Mouse (Mus musculus): ENCODE measurements around the gene Tenm2. TPM values are rescaled to one million over a fixed set of nuclear protein-coding genes. Genes with fewer than 3 reads are reported as not detected.
A peak's percentile ranks its signal among the peaks of the same experiment; 100 is the strongest.

Tenm2 gene
- polyA plus RNA-seq, 1 experiment from 2014 or later, result 8.6 TPM

DNA sequence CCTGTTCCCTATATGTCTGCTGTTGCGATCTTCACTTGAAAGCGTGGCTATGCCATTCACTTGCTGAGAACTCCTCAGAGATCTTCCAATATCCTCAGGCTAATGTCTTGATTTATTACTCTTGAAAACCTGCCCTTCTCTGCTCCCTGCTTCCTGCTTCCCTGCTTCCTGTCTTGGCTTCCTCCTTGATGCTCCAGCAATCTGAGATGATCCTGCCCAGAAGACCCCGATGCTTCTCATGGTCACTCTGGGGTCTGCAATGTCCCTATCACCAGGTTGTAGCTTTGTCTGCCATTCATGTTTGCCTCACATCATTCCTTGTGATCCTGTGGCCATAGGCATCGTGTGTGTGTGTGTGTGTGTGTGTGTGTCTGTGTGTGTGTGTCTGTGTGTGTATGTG lies 697.6 kb downstream of the Tenm2 start:
- Histone ChIP-seq H3K9ac (no peak overlapping the region), H3K4me1 (no peaks in the 10 kb centered on the region; the same call in 1 of the 2 replicates), H3K27me3 (replicated peaks) (no peaks in the 10 kb centered on the region), H3K36me3 (no peaks in the 10 kb centered on the region), H3K9me3 (no peaks in the 10 kb centered on the region), H3K27ac (no peak overlapping the region), H3K4me3 (no peak overlapping the region), H3K4me2 (replicated peaks) (no peak overlapping the region)
- no peak for ATAC-seq (ENCODE audit: low FRiP score, low read depth)
- 85% methylated on average over 4 of the region's 4 CpGs for WGBS

DNA sequence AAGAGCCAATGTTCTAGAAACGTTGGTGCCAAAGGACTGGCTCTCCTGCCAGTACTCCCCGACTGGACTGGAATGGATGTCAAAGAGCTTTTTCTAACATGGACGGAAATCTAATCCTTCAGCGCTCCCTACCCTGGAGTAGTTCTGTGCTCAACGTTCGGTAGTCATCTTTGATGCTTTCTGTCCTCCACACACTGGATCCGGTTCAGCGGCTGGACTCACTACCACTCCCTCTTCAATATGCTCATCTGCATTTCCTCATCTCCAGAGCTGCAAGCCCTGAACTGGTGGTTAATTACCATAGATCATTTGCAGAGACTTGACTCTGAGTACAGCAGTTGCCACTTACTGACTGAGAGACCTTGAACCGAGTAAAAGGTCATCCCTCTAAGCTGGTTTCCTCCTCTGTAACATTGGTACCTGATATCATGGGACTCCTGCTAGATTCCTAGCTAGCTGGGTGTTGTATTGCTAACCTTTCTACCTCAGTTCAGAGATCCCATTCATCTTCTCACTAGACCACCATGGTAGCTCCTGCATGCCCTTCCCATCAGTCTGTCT lies 698.1 kb downstream of the Tenm2 start:
- no peak overlapping the region for H3K9ac ChIP-seq
- H3K27ac ChIP-seq, result no peak overlapping the region
- no peaks in the 10 kb centered on the region for H3K36me3 ChIP-seq
- ATAC-seq (ENCODE audit: low FRiP score, low read depth), result no peak
- H3K9me3 ChIP-seq, result no peaks in the 10 kb centered on the region
- no peaks in the 10 kb centered on the region; the same call in 1 of the 2 replicates for H3K4me1 ChIP-seq
- H3K4me2 ChIP-seq (replicated peaks), result no peak overlapping the region
- H3K27me3 ChIP-seq (replicated peaks), result no peaks in the 10 kb centered on the region
- WGBS, result 92% methylated on average over 9 of the region's 9 CpGs
- H3K4me3 ChIP-seq, result no peak overlapping the region

DNA sequence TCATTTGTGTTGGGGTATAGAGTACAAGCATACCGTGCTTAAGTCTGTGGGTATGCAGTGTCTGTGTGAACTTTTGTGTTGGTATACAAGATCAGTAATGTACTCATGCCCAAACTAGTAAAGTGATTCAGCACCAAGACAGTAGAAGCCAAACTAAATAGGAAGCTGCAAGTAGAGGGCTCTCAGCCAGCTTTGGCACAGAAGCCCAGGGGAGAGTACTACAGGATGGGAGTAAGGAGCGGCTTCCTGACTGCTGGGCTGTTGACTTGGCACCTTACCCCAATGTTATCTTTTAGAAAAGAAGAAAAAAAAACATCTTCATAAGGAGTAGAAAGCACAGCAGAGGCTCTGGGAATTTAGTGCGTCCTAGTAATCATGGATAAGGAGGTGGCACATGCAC lies 700.2 kb downstream of the Tenm2 start:
- H3K36me3 ChIP-seq, result no peaks in the 10 kb centered on the region
- no peaks in the 10 kb centered on the region for H3K4me1 ChIP-seq
- no peak overlapping the region for H3K4me2 ChIP-seq (replicated peaks)
- no peak overlapping the region for H3K9ac ChIP-seq
- no peak overlapping the region for H3K4me3 ChIP-seq
- no peak for ATAC-seq (ENCODE audit: low FRiP score, low read depth)
- H3K27me3 ChIP-seq (replicated peaks), result no peaks in the 10 kb centered on the region
- no peak overlapping the region for H3K27ac ChIP-seq
- 92% methylated on average over 3 of the region's 3 CpGs for WGBS
- no peaks in the 10 kb centered on the region for H3K9me3 ChIP-seq

DNA sequence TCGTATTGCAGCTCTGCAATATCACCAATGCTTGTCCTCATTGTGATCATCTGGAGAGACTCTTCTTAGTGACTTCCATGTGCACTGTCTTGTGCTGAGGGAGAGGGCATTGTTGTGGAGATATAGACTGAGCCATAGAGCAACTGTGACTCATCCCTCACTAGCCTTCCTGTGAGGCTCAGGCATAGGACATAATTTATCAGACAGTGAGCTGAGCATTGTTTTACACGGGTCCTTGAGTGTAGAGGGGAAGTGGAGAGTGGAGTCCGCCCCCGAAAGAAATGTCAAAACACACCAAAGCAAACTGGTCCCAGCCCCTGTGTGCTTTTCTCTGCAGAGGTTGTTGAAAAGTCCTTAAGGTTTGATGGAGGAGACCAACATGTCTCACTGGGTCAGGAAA lies 704.1 kb downstream of the Tenm2 start:
- WGBS, result 83% methylated on average over 4 of the region's 4 CpGs
- no peak for ATAC-seq (ENCODE audit: low FRiP score, low read depth)
- no peak overlapping the region for H3K4me3 ChIP-seq
- H3K36me3 ChIP-seq, result no peaks in the 10 kb centered on the region
- no peaks in the 10 kb centered on the region for H3K27me3 ChIP-seq (replicated peaks)
- H3K4me2 ChIP-seq (replicated peaks), result no peak overlapping the region
- no peak overlapping the region for H3K27ac ChIP-seq
- no peaks in the 10 kb centered on the region for H3K4me1 ChIP-seq
- no peak overlapping the region for H3K9ac ChIP-seq
- H3K9me3 ChIP-seq, result no peaks in the 10 kb centered on the region

DNA sequence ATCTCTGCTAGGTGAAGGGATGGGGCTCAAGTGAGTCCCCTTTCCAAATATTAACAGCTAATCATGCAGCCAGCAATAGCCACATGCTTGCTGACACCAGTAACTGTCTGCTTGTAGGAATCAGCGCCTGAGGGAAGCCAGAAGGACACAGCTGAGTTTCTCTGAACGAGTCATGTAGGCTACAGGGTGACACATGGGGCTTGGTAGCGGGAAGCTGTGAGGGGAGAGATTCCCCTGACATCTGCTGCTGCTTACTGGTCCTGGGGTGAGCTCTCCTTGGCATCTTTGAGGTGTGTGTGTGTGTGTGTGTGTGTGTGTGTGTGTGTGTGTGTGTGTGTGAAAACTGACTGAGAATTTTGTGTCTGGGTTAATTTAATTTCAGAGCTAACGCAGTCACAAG lies 708.3 kb downstream of the Tenm2 start:
- Histone ChIP-seq H3K9ac (0 out of 2 replicates have a peak overlapping the region, but pooled peaks have one; percentile 9), H3K4me1 (no peaks in the 10 kb centered on the region), H3K27ac (no peak overlapping the region), H3K9me3 (no peaks in the 10 kb centered on the region; the same call in 1 of the 2 replicates), H3K36me3 (no peaks in the 10 kb centered on the region), H3K27me3 (replicated peaks) (no peaks in the 10 kb centered on the region), H3K4me3 (no peak overlapping the region), H3K4me2 (replicated peaks) (no peak overlapping the region)
- ATAC-seq (ENCODE audit: low FRiP score, low read depth), result 0 out of 2 replicates have a peak, but pooled peaks have one; percentile 21
- 57% methylated on average over 4 of the region's 4 CpGs for whole genome bisulfite sequencing

DNA sequence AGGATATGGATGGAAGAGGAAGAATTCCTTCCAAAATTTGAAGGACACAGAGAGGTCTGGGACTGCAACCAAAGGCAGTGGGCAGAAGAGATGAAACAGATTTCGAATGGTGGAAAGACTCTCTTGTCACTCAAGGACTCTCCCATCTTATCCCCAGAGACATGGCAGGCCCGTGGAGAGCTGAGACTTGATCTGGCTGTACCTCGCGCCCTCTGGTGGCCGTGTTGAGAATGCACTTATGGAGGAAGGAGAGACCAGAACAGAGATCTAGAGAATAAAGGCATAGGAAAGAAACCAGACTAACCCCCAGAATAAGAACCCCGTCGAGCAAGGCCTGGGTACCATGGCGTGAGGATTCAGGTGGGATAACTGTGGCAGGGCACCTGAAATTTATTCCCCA lies 709.4 kb downstream of the Tenm2 start:
- Histone ChIP-seq H3K9ac (no peak overlapping the region), H3K27me3 (replicated peaks) (no peaks in the 10 kb centered on the region), H3K27ac (no peak overlapping the region), H3K4me1 (no peaks in the 10 kb centered on the region), H3K36me3 (no peaks in the 10 kb centered on the region), H3K4me2 (replicated peaks) (no peak overlapping the region), H3K4me3 (no peak overlapping the region), H3K9me3 (no peaks in the 10 kb centered on the region; the same call in 1 of the 2 replicates)
- 0 out of 2 replicates have a peak, but pooled peaks have one; percentile 37 for ATAC-seq (ENCODE audit: low FRiP score, low read depth)
- 12% methylated on average over 8 of the region's 8 CpGs for WGBS

DNA sequence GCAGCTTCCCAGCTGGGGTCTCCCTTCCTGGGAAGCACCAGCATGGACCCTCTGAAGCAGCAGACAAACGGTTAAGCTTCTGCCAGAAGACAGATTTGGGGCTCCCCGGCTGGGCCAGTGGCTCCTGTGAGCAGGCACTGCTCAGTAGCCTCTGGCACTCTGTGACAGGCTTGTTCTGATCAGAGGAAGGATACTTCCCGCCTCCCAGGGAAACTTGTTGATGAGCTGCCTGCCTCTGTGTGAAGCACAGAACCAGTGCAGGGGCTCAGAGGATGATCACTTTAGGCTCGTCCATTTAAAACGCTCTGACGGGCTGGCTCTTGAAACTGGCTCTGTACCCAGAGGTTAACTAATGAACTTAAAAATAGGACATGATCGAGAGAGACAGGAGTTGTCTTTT lies 723.3 kb downstream of the Tenm2 start:
- H3K27me3 ChIP-seq (replicated peaks), result no peaks in the 10 kb centered on the region
- no peaks in the 10 kb centered on the region for H3K36me3 ChIP-seq
- WGBS, result 55% methylated on average over 7 of the region's 7 CpGs
- H3K4me2 ChIP-seq (replicated peaks), result no peak overlapping the region
- H3K9me3 ChIP-seq, result 0 out of 2 replicates have a peak, but pooled peaks cover 3% of the 10 kb centered on the region
- H3K4me3 ChIP-seq, result no peak overlapping the region
- no peak overlapping the region for H3K27ac ChIP-seq
- no peaks in the 10 kb centered on the region for H3K4me1 ChIP-seq
- ATAC-seq (ENCODE audit: low FRiP score, low read depth), result no peak
- no peak overlapping the region for H3K9ac ChIP-seq

DNA sequence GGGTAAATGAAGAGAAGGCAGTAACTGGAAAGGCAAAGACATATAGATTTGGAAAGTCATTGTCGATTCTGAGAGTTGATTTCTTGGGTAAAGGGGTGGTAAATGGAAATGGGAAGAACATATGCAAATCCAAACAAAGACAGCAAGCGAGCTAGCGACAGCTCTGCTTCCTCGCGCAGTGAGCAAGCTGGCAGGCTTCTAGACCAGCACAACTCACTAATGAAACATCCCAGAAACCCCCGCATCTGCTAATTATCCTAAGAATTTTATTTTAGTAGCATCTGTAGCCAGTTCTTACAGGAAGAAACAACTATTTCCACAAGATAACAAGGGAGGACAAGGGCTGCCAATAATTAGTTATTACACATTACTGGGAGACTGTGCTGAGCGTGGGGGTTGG lies 727.5 kb downstream of the Tenm2 start:
- ATAC-seq (ENCODE audit: low FRiP score, low read depth), result no peak
- 81% methylated on average over 7 of the region's 7 CpGs for WGBS

DNA sequence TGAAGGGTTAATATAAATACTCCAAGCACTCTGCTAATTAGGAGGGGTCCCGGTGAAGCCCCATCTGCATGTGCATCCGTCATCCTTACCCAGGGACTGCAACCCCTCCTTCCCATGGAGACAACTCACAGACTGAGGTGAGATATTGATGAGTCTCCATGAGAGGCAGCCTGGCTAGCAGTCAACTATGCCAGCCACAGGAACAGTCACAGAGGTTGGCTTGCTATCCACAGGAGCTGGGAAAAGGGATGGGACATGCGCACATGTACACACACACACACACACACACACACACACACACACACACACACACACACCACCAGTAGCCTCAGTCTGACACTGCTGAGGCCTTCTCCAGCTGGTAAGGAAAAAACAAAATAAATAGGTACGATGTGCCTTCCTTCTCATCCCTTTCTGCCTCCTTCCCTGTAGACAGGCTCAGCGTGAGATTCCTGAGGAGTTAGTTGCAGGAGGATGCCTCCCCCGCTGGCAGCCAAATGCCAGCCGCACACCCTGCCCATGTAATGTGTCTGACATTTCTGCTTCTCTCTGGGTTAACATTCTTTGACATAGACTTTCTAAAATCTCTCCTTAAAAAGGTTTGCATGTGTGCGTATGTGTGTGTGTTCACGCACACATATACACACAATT lies 740.7 kb downstream of the Tenm2 start:
- H3K4me3 ChIP-seq, result no peak overlapping the region
- H3K36me3 ChIP-seq, result no peaks in the 10 kb centered on the region
- ATAC-seq (ENCODE audit: low FRiP score, low read depth), result no peak
- H3K27me3 ChIP-seq (replicated peaks), result no peaks in the 10 kb centered on the region
- 74% methylated on average over 9 of the region's 9 CpGs for WGBS
- H3K4me1 ChIP-seq, result 0 out of 2 replicates have a peak, but pooled peaks cover 6% of the 10 kb centered on the region
- H3K9ac ChIP-seq, result no peak overlapping the region
- H3K9me3 ChIP-seq, result no peaks in the 10 kb centered on the region
- no peak overlapping the region for H3K4me2 ChIP-seq (replicated peaks)
- H3K27ac ChIP-seq, result no peak overlapping the region

More for the DNA sequence above, 727.5 kb downstream of the Tenm2 start:
- no peaks in the 10 kb centered on the region for H3K27me3 ChIP-seq (replicated peaks)
- 0 out of 2 replicates have a peak, but pooled peaks cover 3% of the 10 kb centered on the region for H3K9me3 ChIP-seq
- no peak overlapping the region for H3K4me2 ChIP-seq (replicated peaks)
- no peak overlapping the region for H3K27ac ChIP-seq
- H3K4me1 ChIP-seq, result no peaks in the 10 kb centered on the region; the same call in 1 of the 2 replicates
- no peaks in the 10 kb centered on the region for H3K36me3 ChIP-seq
- H3K4me3 ChIP-seq, result no peak overlapping the region
- H3K9ac ChIP-seq, result no peak overlapping the region

DNA sequence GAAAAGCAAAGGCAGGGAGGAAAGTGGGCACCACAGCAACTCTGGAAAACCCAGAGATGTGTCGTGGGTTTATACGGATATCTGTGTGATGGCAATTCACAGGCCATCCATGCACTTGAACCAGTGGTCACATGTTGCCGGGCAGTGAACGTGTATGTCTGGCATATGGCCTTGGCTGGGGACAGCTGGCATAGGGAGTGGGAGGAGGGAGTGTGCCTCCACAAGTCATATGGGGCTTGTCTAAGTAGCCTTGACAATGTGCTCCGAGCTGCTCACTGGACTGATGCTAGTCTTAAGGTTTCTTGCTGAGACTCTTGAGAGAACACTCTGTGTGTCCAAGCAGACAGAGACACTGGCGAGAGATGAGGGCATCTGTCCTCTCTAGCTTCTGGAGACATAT lies 743.5 kb downstream of the Tenm2 start:
- Histone ChIP-seq H3K27me3 (replicated peaks) (no peaks in the 10 kb centered on the region), H3K4me3 (no peak overlapping the region), H3K4me1 (no peaks in the 10 kb centered on the region), H3K27ac (no peak overlapping the region), H3K9ac (no peak overlapping the region), H3K9me3 (no peaks in the 10 kb centered on the region), H3K4me2 (replicated peaks) (no peak overlapping the region), H3K36me3 (no peaks in the 10 kb centered on the region)
- ATAC-seq (ENCODE audit: low FRiP score, low read depth), result no peak
- 76% methylated on average over 6 of the region's 6 CpGs for WGBS

DNA sequence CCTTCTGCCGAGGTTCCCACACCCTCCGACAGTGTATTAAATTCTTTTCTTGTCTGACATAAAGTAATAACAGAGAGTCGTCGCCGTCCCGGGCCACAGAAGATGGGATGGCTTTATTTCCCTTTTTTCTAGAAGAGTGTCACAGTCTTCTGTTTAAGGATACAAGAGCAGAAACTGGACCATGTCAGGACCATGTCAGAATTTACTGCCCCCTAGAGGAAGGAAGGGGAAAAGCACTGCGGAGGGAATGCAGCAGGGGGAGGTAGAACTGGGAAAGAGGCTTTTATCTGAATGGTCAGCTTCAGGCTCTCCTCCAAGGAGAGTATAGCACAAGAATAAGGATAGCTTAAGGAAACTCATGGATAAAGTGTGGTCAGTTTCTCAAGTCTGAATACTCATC lies 745.7 kb downstream of the Tenm2 start:
- 57% methylated on average over 7 of the region's 7 CpGs for WGBS
- Histone ChIP-seq H3K4me2 (replicated peaks) (no peak overlapping the region), H3K9me3 (no peaks in the 10 kb centered on the region), H3K27ac (no peak overlapping the region), H3K27me3 (replicated peaks) (no peaks in the 10 kb centered on the region), H3K36me3 (no peaks in the 10 kb centered on the region), H3K9ac (no peak overlapping the region), H3K4me3 (no peak overlapping the region), H3K4me1 (no peaks in the 10 kb centered on the region)
- no peak for ATAC-seq (ENCODE audit: low FRiP score, low read depth)

DNA sequence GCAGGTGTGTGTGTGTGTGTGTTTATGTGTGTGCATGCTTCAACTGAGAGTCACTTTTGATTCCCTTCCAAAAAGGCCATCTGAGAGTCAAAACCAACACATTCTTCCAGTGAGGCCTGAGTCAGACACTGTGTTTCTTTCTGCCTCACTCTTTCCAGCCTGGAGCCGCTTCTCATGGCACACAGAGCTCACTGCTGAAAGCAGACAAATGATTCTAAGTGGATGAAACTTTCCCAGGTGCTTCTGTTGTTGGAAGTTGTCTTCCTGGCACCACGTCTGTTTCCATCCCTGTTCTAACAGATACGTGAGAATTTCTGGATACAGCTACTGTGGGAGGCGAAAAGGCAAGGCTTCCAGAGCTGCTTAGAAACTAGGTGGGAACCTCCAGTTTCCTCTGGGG lies 747.1 kb downstream of the Tenm2 start:
- Histone ChIP-seq H3K4me2 (replicated peaks) (no peak overlapping the region), H3K27me3 (replicated peaks) (no peaks in the 10 kb centered on the region), H3K9me3 (no peaks in the 10 kb centered on the region), H3K9ac (no peak overlapping the region), H3K4me3 (no peak overlapping the region), H3K27ac (no peak overlapping the region), H3K4me1 (peaks cover 6% of the 10 kb centered on the region; the same call in 1 of the 2 replicates), H3K36me3 (no peaks in the 10 kb centered on the region)
- no peak for ATAC-seq (ENCODE audit: low FRiP score, low read depth)
- WGBS, result 86% methylated on average over 4 of the region's 4 CpGs

DNA sequence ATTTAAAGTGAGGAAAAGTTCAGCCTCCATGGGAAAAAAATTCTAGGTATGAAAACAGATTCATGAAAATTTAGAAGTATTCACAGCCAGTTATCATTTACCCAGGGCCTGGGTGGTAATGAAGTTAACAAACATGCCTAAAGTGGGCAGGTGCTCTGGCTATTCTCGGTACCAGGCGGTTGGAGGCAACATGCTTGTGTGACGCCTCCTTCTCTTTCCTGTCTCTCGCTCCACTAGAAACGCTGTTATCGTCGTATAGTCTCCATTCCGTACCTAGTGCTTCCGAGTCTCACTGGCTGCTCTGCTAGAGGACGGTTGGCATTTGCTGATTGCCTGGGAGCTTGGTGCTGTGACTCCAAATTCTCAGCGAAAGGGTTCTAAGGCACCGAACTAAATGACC lies 749.7 kb downstream of the Tenm2 start:
- no peak overlapping the region for H3K27ac ChIP-seq
- H3K4me3 ChIP-seq, result no peak overlapping the region
- WGBS, result 78% methylated on average over 12 of the region's 12 CpGs
- no peak for ATAC-seq (ENCODE audit: low FRiP score, low read depth)
- H3K9me3 ChIP-seq, result no peaks in the 10 kb centered on the region
- H3K4me1 ChIP-seq, result peaks cover 16% of the 10 kb centered on the region
- no peaks in the 10 kb centered on the region for H3K27me3 ChIP-seq (replicated peaks)
- no peak overlapping the region for H3K9ac ChIP-seq
- no peak overlapping the region for H3K4me2 ChIP-seq (replicated peaks)
- H3K36me3 ChIP-seq, result no peaks in the 10 kb centered on the region
